Comparison of ENCODE assay signal across 20 mouse cellular contexts in genomic region chr9:51845796-51846195, GRCm38 (mm10).
DNase-seq lines count a peak whose midpoint lies in the region; ATAC-seq lines count a peak whose summit lies in the region.
"Had no signal": no experiment of that assay in that cellular context is flagged by ENCODE, and none has a peak within 500 bp of the region (broad histone marks: within the 10 kb centered on the region; RNA-seq: fewer than 3 reads in every experiment).

No protein-coding gene starts in this region.

- no peaks in the 10 kb centered on the region for H3K9me3 ChIP-seq in hindbrain, embryonic 16.5 days (ENCODE audit: control insufficient read depth, low read length)
- H3K9me3 ChIP-seq in embryonic facial prominence, embryonic 10.5 days = no peaks in the 10 kb centered on the region
- H3K9me3 ChIP-seq: embryonic facial prominence, embryonic 12.5 days; forebrain, embryonic 12.5 days; heart, embryonic 13.5 days; hindbrain, embryonic 15.5 days had no signal

- ATAC-seq in CD4-positive, CD25-positive, alpha-beta regulatory T cell, adult 4 months = peak; percentile 70
- ATAC-seq in hindbrain, embryonic 16.5 days = no peak
- ATAC-seq: forebrain, embryonic 16.5 days had no signal

- no peak overlapping the region for H3K4me2 ChIP-seq in hindbrain, embryonic 16.5 days (ENCODE audit: low read length)
- H3K4me2 ChIP-seq: embryonic facial prominence, embryonic 12.5 days; forebrain, embryonic 12.5 days; heart, embryonic 13.5 days; hindbrain, embryonic 15.5 days had no signal

- WGBS in hindbrain, embryonic 16.5 days = 97% methylated on average over 10 of the region's 10 CpGs
- WGBS in embryonic facial prominence, embryonic 10.5 days = 93% methylated on average over 10 of the region's 10 CpGs

- no peaks in the 10 kb centered on the region for H3K27me3 ChIP-seq in hindbrain, embryonic 16.5 days (replicated peaks; ENCODE audit: control insufficient read depth, insufficient read depth, low read length)
- no peaks in the 10 kb centered on the region for H3K27me3 ChIP-seq in embryonic facial prominence, embryonic 10.5 days (replicated peaks; ENCODE audit: low read depth, poor library complexity, severe bottlenecking)
- H3K27me3 ChIP-seq: embryonic facial prominence, embryonic 12.5 days; forebrain, embryonic 12.5 days; heart, embryonic 13.5 days; hindbrain, embryonic 15.5 days had no signal

- H3K36me3 ChIP-seq in hindbrain, embryonic 16.5 days (ENCODE audit: control insufficient read depth, insufficient read depth, low read length) = peaks cover 21% of the 10 kb centered on the region
- H3K36me3 ChIP-seq in embryonic facial prominence, embryonic 10.5 days (replicated peaks) = no peaks in the 10 kb centered on the region
- H3K36me3 ChIP-seq: embryonic facial prominence, embryonic 12.5 days; forebrain, embryonic 12.5 days; heart, embryonic 13.5 days had no signal

- H3K9ac ChIP-seq in hindbrain, embryonic 16.5 days (ENCODE audit: low read depth, low read length) = no peak overlapping the region
- H3K9ac ChIP-seq: embryonic facial prominence, embryonic 12.5 days; forebrain, embryonic 12.5 days; heart, embryonic 13.5 days; hindbrain, embryonic 15.5 days had no signal

- H3K4me3 ChIP-seq in hindbrain, embryonic 16.5 days (ENCODE audit: low read length) = no peak overlapping the region
- no peak overlapping the region for H3K4me3 ChIP-seq in embryonic facial prominence, embryonic 10.5 days
- H3K4me3 ChIP-seq: embryonic facial prominence, embryonic 12.5 days; forebrain, embryonic 12.5 days; heart, embryonic 13.5 days; hindbrain, embryonic 15.5 days had no signal

- DNase-seq in A20 (ENCODE audit: low read depth, low spot score) = peak; percentile 48
- peak; percentile 65 to 79 for DNase-seq in thymus, adult 18-20 months
- DNase-seq in thymus, postnatal 14 days = peak; percentile 86
- no peak for DNase-seq in c-Kit-positive CD71-positive TER-119-positive erythroid progenitor cells, embryonic 14.5 days (ENCODE audit: low spot score)
- DNase-seq in embryonic facial prominence, embryonic 10.5 days (ENCODE audit: low spot score) = no peak
- no peak for DNase-seq in yolk sac, embryonic 10.5 days (ENCODE audit: low spot score)
- DNase-seq: adrenal gland, adult 2 months; adrenal gland, postnatal 25 days; cerebellum, adult 2 months; cerebellum, postnatal 14 days; embryo, embryonic 11 days; gastrocnemius, postnatal 14 days; heart, postnatal 36 days had no signal

- no peaks in the 10 kb centered on the region for H3K4me1 ChIP-seq in hindbrain, embryonic 16.5 days (ENCODE audit: control insufficient read depth, insufficient read depth, low read depth, low read length)
- H3K4me1 ChIP-seq in embryonic facial prominence, embryonic 10.5 days = no peaks in the 10 kb centered on the region
- H3K4me1 ChIP-seq: embryonic facial prominence, embryonic 12.5 days; forebrain, embryonic 12.5 days; hindbrain, embryonic 15.5 days had no signal

- no peak overlapping the region for H3K27ac ChIP-seq in hindbrain, embryonic 16.5 days (ENCODE audit: low read depth, low read length)
- H3K27ac ChIP-seq in embryonic facial prominence, embryonic 10.5 days (replicated peaks) = no peak overlapping the region
- H3K27ac ChIP-seq: embryonic facial prominence, embryonic 12.5 days; forebrain, embryonic 12.5 days; heart, embryonic 13.5 days; hindbrain, embryonic 15.5 days had no signal

Comparison
In these comparisons a context has a peak if more than half of its experiments do, and no peak if none do; other contexts are left out.
1. DNase-seq: peak in A20 (single experiment), thymus, adult 18-20 months (2 of 2) and thymus, postnatal 14 days (single experiment); none in c-Kit-positive CD71-positive TER-119-positive erythroid progenitor cells, embryonic 14.5 days (single experiment), embryonic facial prominence, embryonic 10.5 days (single experiment) and yolk sac, embryonic 10.5 days (single experiment).